Mouse (Mus musculus) myocyte (in vitro differentiated cells): ENCODE measurements at regions not wholly inside any gene's neighbourhood (a gene's known extent, or its start where the extent isn't known, plus 50 kb on each side); places are given as distances from the start of the nearest gene placed in this dataset.

Experiments
- E2F4 ChIP-seq: IDR thresholded peaks from one replicate; pipeline ENCODE4 v1.6.1; 2011; ENCODE audit warnings: mild to moderate bottlenecking, control low read depth, moderate library complexity; ENCODE audit not compliant: insufficient read depth
- MAX ChIP-seq: IDR thresholded peaks from one replicate; pipeline ENCODE4 v1.6.1; 2011; ENCODE audit warnings: low read depth, mild to moderate bottlenecking, control low read depth
- MYOD1 ChIP-seq, 3 experiments: IDR thresholded peaks; one replicate each; pipeline ENCODE4 v1.6.1; 2011; ENCODE audit warnings: control low read depth in 2 of 3, low read depth in 2 of 3, mild to moderate bottlenecking in 2 of 3, moderate library complexity in 1 of 3; ENCODE audit not compliant: insufficient read length in 2 of 3, control insufficient read depth in 1 of 3
- POLR2A ChIP-seq: IDR thresholded peaks from one replicate; pipeline ENCODE4 v1.6.1; 2011; ENCODE audit warnings: low read depth, mild to moderate bottlenecking, control low read depth, moderate library complexity; ENCODE audit not compliant: insufficient read length
- REST ChIP-seq: IDR thresholded peaks from one replicate; pipeline ENCODE4 v1.6.1; 2011; ENCODE audit warnings: mild to moderate bottlenecking, control low read depth, moderate library complexity; ENCODE audit not compliant: insufficient read depth, insufficient read length
- USF1 ChIP-seq: IDR thresholded peaks from one replicate; pipeline ENCODE4 v1.6.1; 2011; ENCODE audit warnings: low read depth, mild to moderate bottlenecking, control low read depth, moderate library complexity

GRCm38 (mm10) chr4:99407466-99407865 lies 111.8 kb downstream of the Gm12689 start:
- no peak for TF ChIP-seq E2F4
- no peak for TF ChIP-seq POLR2A
- no peak for TF ChIP-seq MYOD1 (IDR thresholded peaks at IDR 0.05; ENCODE audit: control insufficient read depth in 1 of 3, insufficient read length in 2 of 3, low read depth in 2 of 3)
- TF ChIP-seq USF1: no peak
- TF ChIP-seq MAX: no peak
- no peak for TF ChIP-seq REST
